Mouse (Mus musculus): ENCODE results near the gene Rassf8. TPM values are rescaled to one million over a fixed set of nuclear protein-coding genes. Genes with fewer than 3 reads are reported as not detected.

Gene Rassf8
- polyA plus RNA-seq, 1 experiment, result 3.1 TPM

GRCm38 (mm10) chr6:145713241-145714114 lies 33.1 kb upstream of the Rassf8 start:
- no peak overlapping the region for H3K27ac ChIP-seq (ENCODE audit: control insufficient read depth, insufficient read depth, low read depth, low read length)
- peaks cover 5% of the 10 kb centered on the region for H3K4me1 ChIP-seq (ENCODE audit: control insufficient read depth, insufficient read depth, low read length)
- H3K36me3 ChIP-seq (ENCODE audit: control insufficient read depth, insufficient read depth, low read length), result no peaks in the 10 kb centered on the region
- H3K4me3 ChIP-seq (ENCODE audit: control insufficient read depth, low read depth, low read length), result no peak overlapping the region
- TF ChIP-seq CTCF (IDR thresholded peaks at IDR 0.05; ENCODE audit: control insufficient read depth, insufficient read depth, insufficient replicate concordance, low read depth, low read length) (no peak), POLR2A (IDR thresholded peaks at IDR 0.05; ENCODE audit: control insufficient read depth, low read depth, low read length) (no peak)
- no peaks in the 10 kb centered on the region for H3K27me3 ChIP-seq (ENCODE audit: control insufficient read depth, insufficient read depth, low read length)

DNA sequence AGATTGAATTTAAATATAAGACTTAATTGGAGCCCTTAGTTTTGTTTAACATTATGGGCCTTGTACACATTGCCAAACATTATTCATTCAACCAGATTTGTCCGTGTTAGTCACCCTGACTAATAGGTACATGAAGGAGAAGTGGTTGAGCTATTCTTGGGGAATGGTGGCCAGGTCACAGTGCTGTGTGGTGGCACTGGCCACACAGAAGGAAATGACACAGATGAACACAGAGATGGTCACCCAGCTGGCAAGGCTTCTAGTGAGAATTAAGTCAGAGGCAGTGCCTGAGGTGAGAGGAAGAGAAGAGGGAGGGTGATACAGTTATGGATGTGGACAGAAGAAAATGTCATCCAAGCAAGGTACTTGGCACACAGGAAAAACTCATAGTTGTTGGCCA lies 32.4 kb upstream of the Rassf8 start:
- H3K27me3 ChIP-seq (ENCODE audit: control insufficient read depth, insufficient read depth, low read length), result no peaks in the 10 kb centered on the region
- no peak for TF ChIP-seq POLR2A (IDR thresholded peaks at IDR 0.05; ENCODE audit: control insufficient read depth, low read depth, low read length)
- no peak for TF ChIP-seq CTCF (IDR thresholded peaks at IDR 0.05; ENCODE audit: control insufficient read depth, insufficient read depth, insufficient replicate concordance, low read depth, low read length)
- H3K27ac ChIP-seq (ENCODE audit: control insufficient read depth, insufficient read depth, low read depth, low read length), result no peak overlapping the region
- no peak overlapping the region for H3K4me3 ChIP-seq (ENCODE audit: control insufficient read depth, low read depth, low read length)
- peaks cover 5% of the 10 kb centered on the region for H3K4me1 ChIP-seq (ENCODE audit: control insufficient read depth, insufficient read depth, low read length)
- H3K36me3 ChIP-seq (ENCODE audit: control insufficient read depth, insufficient read depth, low read length), result no peaks in the 10 kb centered on the region

GRCm38 (mm10) chr6:145722596-145722995 lies 24.0 kb upstream of the Rassf8 start:
- no peak overlapping the region for H3K4me3 ChIP-seq (ENCODE audit: control insufficient read depth, low read depth, low read length)
- no peak overlapping the region for H3K27ac ChIP-seq (ENCODE audit: control insufficient read depth, insufficient read depth, low read depth, low read length)
- TF ChIP-seq POLR2A (IDR thresholded peaks at IDR 0.05; ENCODE audit: control insufficient read depth, low read depth, low read length) (no peak), CTCF (IDR thresholded peaks at IDR 0.05; ENCODE audit: control insufficient read depth, insufficient read depth, insufficient replicate concordance, low read depth, low read length) (no peak)
- no peaks in the 10 kb centered on the region for H3K27me3 ChIP-seq (ENCODE audit: control insufficient read depth, insufficient read depth, low read length)
- H3K36me3 ChIP-seq (ENCODE audit: control insufficient read depth, insufficient read depth, low read length), result no peaks in the 10 kb centered on the region
- no peaks in the 10 kb centered on the region for H3K4me1 ChIP-seq (ENCODE audit: control insufficient read depth, insufficient read depth, low read length)

DNA sequence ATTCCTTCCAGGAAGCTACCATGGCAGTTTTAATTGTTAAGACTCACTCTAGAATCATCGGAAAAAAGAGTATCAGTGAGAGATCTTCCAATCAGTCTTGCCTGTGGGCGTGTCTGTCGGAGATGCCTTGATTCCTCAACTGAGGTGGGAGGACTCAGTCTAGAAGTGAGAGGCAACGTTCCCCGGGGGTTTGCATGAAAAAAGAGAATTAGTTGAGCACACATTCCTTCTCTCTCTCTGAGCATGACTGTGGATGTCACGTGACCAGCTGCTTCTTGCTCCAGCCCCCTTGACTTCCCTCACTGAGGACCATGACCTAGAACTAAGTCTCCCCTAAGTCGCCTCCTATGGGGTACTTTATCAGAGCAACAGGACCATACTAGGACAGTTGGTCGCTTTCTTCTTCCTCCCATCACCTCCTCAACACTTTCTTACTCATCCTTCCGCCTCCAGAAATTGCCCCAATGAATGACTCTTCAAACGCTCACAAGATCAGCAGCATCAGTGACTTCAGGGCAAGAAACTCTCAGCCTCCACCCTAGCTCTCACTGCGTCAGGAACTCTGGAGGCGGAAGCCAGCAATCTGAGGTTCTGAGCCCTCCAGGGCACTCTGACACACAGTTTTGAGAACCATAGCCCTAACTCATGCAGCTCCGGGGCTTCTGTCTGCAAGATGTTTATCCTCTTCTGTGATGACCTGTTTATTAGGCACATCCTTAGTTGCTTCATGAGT lies 23.3 kb upstream of the Rassf8 start:
- Histone ChIP-seq H3K27me3 (ENCODE audit: control insufficient read depth, insufficient read depth, low read length) (no peaks in the 10 kb centered on the region), H3K36me3 (ENCODE audit: control insufficient read depth, insufficient read depth, low read length) (no peaks in the 10 kb centered on the region), H3K4me1 (ENCODE audit: control insufficient read depth, insufficient read depth, low read length) (no peaks in the 10 kb centered on the region), H3K27ac (ENCODE audit: control insufficient read depth, insufficient read depth, low read depth, low read length) (no peak overlapping the region), H3K4me3 (ENCODE audit: control insufficient read depth, low read depth, low read length) (no peak overlapping the region)
- TF ChIP-seq CTCF (IDR thresholded peaks at IDR 0.05; ENCODE audit: control insufficient read depth, insufficient read depth, insufficient replicate concordance, low read depth, low read length), result no peak
- TF ChIP-seq POLR2A (IDR thresholded peaks at IDR 0.05; ENCODE audit: control insufficient read depth, low read depth, low read length), result no peak

DNA sequence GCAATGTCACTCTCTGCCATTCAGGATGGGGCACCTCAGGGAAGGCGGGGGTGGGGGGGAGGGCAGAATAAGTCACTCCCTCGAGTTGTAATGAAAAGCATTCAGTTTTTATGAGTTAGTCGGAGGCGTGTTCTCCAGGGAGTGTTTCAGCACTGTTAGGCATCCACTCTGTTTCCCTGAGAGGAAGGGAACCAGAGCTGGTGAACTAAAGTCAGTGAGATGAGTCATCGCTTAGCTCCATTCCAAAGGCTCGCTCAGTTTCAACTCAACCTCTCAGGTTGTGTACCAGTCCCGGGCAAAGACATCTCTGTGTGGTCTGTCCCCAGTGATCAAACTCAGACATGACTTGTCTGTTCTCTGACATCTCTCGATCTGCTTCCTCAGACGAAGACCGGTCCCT lies 20.7 kb upstream of the Rassf8 start:
- no peaks in the 10 kb centered on the region for H3K27me3 ChIP-seq (ENCODE audit: control insufficient read depth, insufficient read depth, low read length)
- H3K27ac ChIP-seq (ENCODE audit: control insufficient read depth, insufficient read depth, low read depth, low read length), result no peak overlapping the region
- H3K36me3 ChIP-seq (ENCODE audit: control insufficient read depth, insufficient read depth, low read length), result no peaks in the 10 kb centered on the region
- no peaks in the 10 kb centered on the region for H3K4me1 ChIP-seq (ENCODE audit: control insufficient read depth, insufficient read depth, low read length)
- TF ChIP-seq POLR2A (IDR thresholded peaks at IDR 0.05; ENCODE audit: control insufficient read depth, low read depth, low read length) (no peak), CTCF (IDR thresholded peaks at IDR 0.05; ENCODE audit: control insufficient read depth, insufficient read depth, insufficient replicate concordance, low read depth, low read length) (no peak)
- no peak overlapping the region for H3K4me3 ChIP-seq (ENCODE audit: control insufficient read depth, low read depth, low read length)

DNA sequence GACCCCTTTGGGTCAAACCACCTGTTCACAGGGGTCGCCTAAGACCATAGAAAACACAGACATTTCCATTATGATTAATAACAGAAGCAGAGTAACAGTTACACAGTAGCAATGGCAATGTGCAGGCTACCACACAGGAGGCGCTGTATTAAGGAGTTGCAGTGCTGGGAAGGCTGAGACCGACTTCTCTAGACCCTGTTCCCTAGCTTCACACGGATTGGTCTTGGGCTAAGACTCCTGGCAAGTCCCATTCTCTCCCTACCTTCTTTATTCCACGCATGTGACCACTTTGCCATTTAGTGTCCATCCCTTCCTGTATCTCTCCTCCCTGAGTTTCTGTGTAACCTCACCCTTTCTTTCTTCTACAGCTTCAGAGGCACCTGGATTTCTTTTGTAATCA lies 19.6 kb upstream of the Rassf8 start:
- Histone ChIP-seq H3K4me1 (ENCODE audit: control insufficient read depth, insufficient read depth, low read length) (no peaks in the 10 kb centered on the region), H3K27me3 (ENCODE audit: control insufficient read depth, insufficient read depth, low read length) (no peaks in the 10 kb centered on the region), H3K27ac (ENCODE audit: control insufficient read depth, insufficient read depth, low read depth, low read length) (no peak overlapping the region), H3K36me3 (ENCODE audit: control insufficient read depth, insufficient read depth, low read length) (no peaks in the 10 kb centered on the region), H3K4me3 (ENCODE audit: control insufficient read depth, low read depth, low read length) (no peak overlapping the region)
- TF ChIP-seq CTCF (IDR thresholded peaks at IDR 0.05; ENCODE audit: control insufficient read depth, insufficient read depth, insufficient replicate concordance, low read depth, low read length) (no peak), POLR2A (IDR thresholded peaks at IDR 0.05; ENCODE audit: control insufficient read depth, low read depth, low read length) (no peak)

GRCm38 (mm10) chr6:145732868-145733267 lies 13.7 kb upstream of the Rassf8 start:
- TF ChIP-seq POLR2A (IDR thresholded peaks at IDR 0.05; ENCODE audit: control insufficient read depth, low read depth, low read length) (no peak), CTCF (IDR thresholded peaks at IDR 0.05; ENCODE audit: control insufficient read depth, insufficient read depth, insufficient replicate concordance, low read depth, low read length) (no peak)
- Histone ChIP-seq H3K27ac (ENCODE audit: control insufficient read depth, insufficient read depth, low read depth, low read length) (no peak overlapping the region), H3K27me3 (ENCODE audit: control insufficient read depth, insufficient read depth, low read length) (no peaks in the 10 kb centered on the region)

More at GRCm38 (mm10) chr6:145732868-145733267, 13.7 kb upstream of the Rassf8 start:
- H3K36me3 ChIP-seq (ENCODE audit: control insufficient read depth, insufficient read depth, low read length), result no peaks in the 10 kb centered on the region
- peaks cover 5% of the 10 kb centered on the region for H3K4me1 ChIP-seq (ENCODE audit: control insufficient read depth, insufficient read depth, low read length)
- no peak overlapping the region for H3K4me3 ChIP-seq (ENCODE audit: control insufficient read depth, low read depth, low read length)

Data from testis, adult 2 months (tissue).